Mouse (Mus musculus): ENCODE results near the gene Zfp825. TPM values are rescaled to one million over a fixed set of nuclear protein-coding genes. Genes with fewer than 3 reads are reported as not detected.

The Zfp825 gene
- polyA plus RNA-seq (2012; rRNA removed), result 0.38 and 0.50 TPM in 2 replicates

GRCm38 (mm10) chr13:74493911-74494679 is at the start of gene Zfp825:
TSS of gene Zfp825 (minus strand) at chr13:74493992.

Other genes with a start within 250 kb of the Zfp825 start
- gene Ahrr, start 201.7 kb downstream of the Zfp825 start, polyA plus RNA-seq (2012; rRNA removed), result 1.0 and 2.5 TPM in 2 replicates
- 72.8 and 84.9 TPM in 2 replicates for gene Pdcd6, start 176.4 kb downstream of the Zfp825 start, polyA plus RNA-seq (2012; rRNA removed)
- gene Sdha, start 143.7 kb downstream of the Zfp825 start, polyA plus RNA-seq (2012; rRNA removed), result 80.8 and 116 TPM in 2 replicates
- gene Ccdc127, start 143.7 kb downstream of the Zfp825 start, polyA plus RNA-seq (2012; rRNA removed), result 1.5 and 1.9 TPM in 2 replicates
- gene Lrrc14b, start 130.0 kb downstream of the Zfp825 start, polyA plus RNA-seq (2012; rRNA removed), result 0.10 and 0.40 TPM in 2 replicates
- 0.10 and 0.13 TPM in 2 replicates for gene Zfp72, start 103.2 kb downstream of the Zfp825 start, polyA plus RNA-seq (2012; rRNA removed)
- 26.3 and 35.4 TPM in 2 replicates for gene Ftl1-ps1, start 94.3 kb downstream of the Zfp825 start, polyA plus RNA-seq (2012; rRNA removed)
- gene Erap1, start 145.6 kb upstream of the Zfp825 start, polyA plus RNA-seq (2012; rRNA removed), result 7.5 and 8.4 TPM in 2 replicates